Mouse (Mus musculus) cerebellum, postnatal 14 days (tissue): ENCODE measurements around the gene Naa30.
"Not testable (repeated sequence)": the region's sequence is repeated elsewhere in the genome, so short reads cannot be mapped to it uniquely, and the experiment has no call there.

Experiments used
- DNase-seq, 2 experiments: peaks; one replicate each; pipeline ENCODE4 v3.0.0; 2021; ENCODE audit warnings: mixed read lengths in 2 of 2

Gene Naa30

DNA sequence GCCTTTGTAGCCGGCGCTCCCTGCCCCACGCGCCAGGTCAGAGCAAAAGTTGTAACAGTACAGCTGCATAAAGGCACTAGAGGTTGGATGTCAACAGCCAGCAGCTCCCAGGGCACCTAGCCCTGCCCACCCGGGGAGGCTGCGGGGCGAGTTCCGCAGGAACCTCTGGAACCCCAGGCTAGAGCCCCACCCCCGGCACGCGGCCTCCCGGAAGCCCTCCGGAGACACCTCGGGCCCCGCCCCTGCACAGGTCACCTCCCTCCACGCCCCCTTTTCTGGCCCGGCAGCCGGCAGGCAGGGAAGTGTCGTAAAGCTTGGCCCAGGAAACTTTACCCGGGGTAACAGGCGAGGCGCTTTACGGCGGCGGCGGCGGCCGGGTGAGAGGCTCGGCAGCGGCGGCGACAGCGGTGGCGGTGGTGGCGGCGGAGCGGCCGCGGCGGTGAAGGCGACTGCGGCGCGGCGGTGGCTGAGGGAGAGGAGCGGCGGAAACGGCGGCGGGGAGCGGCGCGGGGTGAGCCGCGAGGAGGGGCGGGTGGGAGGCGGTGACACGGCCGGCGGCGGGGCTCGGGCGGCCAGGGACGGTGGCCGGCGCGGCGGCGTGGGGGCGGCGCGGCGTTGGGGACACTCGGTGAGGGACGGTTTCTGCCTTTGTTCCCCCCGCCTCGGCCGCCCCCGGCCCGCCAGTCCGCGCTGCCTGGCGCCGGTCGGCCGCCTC is at the start of gene Naa30:
Naa30 (plus strand) TSS at position 360 of the 715 bp plus-strand sequence.
- DNase-seq = peak; percentile 95 to 96

DNA sequence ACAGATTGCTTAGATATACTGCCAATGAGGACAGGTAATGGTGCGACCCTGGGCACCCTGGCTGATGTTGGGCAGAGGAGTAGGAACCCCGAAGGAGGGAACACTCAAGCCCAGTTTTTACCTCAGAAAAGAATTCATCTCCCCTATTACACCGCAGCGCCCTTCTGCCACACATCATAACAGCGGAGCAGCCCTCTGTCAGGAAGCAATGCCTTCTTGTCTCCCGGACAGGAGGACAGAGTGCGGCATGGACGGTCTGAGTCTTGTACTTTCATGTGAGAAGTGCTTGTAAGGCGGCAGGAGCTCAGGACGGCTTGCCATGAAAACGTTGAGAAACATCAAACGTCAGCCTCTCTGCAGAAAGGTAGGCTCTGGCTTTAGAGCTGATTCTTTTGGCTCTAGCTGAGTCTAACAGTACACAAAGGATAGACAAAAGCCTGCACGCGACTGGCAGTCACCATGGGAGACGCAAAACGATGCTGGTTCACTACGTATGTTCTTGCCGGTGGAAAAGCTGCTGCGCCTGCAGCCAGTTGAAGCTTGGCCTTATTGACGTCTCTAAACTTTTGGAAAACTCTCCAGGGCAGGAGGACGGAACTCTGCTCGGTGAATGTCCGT is 44.8 kb upstream of the Naa30 start:
- peak in 1 of 2 experiments; percentile 4 for DNase-seq

DNA sequence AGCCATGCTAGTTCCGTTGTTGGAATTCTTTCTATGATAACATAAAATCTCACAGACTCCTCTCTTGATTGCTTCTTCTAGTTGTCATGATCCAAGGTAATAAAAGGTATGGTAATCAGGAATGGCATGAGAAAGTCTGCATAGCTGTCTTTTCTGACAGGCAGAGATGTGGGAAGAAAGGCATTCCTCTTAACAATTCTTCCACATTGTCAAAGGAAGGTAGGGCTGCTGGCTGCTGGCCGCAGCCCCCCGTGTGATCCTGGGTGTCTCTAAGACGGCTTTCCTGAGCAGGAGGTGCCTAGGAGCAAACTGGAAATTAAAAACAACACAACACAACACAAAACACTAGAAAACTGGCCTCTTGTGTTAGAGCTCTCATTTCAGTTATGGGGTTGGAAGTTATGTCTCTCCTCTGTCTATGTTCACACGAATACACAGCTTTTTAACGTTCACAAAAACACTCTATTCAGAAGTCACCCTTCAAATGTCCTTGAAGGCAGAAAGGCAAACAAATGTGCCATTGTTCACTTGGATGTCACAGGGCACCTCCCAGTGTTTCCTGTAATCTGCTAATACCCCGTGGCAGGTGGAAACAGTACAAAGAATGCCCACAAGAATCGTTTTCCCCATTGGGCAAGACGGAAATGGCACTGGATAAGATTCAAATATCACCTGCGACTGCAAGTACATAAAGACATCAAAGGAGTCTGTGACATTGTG is 43.3 kb upstream of the Naa30 start:
- no peak for DNase-seq

DNA sequence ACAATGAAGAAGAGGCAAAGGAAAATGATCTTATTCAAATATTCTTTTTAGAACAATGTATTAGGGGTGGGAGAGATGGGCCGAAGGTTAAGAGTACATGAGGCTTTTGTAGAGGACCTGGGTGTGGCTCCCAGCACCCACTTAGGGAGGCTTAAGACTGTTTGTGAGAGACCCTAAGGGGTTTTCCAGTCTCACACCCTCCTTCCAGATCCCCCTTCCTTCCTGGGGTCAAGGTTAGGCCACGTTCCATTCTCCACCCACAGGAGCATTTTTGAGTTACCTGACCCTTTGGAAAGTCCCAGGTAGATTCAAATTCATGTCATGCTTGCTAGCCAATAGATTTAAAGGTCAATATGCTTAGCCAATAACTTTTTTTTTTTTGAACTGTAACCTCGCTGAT is 39.6 kb upstream of the Naa30 start:
- DNase-seq = no peak

DNA sequence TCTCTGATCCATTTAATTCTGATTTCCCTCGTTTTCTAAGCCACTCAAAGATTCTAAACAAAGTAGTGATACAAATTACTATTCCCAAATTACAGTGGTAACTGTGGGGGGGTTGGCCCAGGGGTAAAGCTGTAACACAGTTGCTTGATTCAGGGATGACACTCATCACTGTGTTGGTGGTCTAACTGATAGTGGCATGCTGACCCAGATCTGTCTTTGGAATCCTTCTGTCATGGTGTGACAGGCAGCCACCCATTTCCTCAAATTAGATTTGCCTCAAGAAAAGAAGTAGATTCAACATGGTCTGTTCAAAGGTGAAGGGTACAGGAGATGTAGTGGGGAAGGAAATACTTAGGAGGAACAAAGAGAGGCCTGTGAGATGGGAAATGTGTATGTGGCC is 33.9 kb upstream of the Naa30 start:
- no peak for DNase-seq

DNA sequence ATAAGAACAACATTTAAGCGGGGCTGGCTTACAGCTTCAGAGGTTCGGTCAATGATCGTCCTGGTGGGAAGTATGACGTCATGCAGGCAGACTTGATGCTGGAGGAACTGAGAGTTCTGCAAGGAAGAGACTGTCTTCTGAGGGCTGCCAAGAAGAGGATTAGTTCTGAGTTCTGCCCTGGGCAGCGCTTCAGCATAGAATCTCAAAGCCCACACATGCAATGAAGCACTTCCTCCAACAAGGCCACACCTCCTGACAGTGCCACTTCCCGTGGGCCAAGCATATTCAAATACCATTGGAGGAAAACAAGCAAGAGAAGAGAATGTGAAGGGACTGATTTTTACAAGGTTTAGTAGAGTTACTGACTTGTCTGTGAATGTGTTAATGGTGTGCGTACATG is 31.3 kb upstream of the Naa30 start:
- no peak for DNase-seq

DNA sequence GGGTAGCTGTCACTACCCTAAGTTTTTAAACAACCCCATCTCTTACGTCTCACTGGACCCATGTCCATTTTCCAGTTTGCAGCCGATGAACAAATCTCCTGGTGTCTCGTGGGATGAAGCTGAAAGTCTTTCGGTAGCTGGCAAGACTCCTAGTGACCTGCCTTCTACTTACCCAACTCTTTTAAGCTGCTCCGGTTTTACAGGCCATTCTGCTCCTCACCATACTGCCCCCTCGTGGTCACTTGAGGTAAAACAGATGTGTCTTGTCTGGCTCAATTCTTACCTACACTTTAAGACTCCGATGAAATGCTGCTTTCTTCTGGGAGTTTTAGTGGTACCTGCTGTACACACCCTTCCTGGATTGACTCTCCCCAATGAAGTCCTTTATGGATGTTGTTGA is 18.2 kb upstream of the Naa30 start:
- DNase-seq = peak; percentile 77 to 88

DNA sequence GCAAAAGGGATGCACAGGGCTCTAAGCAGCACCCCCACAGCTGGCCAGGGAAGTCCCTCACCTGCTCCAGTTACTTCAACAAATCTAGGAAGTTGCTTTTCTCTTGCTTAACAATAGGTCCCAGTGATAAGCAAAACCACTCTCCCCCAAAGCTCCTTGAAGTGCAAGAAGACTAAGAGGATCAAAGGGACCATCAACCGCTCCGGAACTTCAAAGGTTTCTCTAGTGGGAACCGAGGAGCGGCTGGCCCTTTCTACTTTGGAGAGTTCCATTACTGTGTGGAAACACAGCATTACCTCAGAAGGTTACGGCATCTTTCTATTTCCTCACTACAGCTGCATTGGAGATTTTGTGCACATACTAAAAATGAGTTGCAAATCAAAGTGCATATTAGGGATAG is 16.5 kb upstream of the Naa30 start:
- DNase-seq = no peak

DNA sequence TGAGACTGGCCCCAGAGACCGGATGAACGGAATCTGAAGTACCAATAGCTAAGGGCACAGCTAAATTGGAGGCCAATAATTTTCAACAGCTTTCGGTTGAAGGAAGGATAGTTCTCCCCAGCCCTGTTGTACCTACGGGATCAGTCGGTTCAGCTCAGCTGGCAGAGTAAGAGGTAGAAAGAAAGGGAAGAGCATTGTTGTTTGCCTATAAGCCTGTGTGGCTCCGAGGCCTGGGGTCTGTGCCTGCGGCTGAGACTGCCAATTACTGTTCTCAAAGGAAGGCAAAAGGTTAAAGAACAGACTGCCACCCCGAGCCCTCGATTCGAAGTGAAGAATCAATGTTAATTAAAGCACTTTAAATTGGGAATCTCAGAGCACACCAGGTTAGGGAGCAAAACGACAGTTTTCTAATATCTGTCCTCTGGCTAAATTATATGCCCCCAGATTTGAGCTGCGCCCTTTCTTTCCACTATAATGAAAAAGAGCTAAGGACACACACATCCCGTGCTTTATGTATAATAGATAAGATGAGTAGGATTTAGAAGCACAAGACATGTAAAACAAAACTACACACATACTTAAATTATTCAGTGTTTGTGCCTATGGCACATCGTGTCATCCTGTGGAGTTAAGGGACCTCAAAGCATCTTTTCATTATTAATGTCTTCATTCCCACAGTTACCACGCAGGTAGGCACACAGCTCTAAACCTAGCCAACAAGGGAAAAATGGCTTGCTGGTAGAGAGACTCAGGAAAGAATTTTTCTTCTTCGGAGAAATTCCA is 13.7 kb upstream of the Naa30 start:
- DNase-seq = no peak

DNA sequence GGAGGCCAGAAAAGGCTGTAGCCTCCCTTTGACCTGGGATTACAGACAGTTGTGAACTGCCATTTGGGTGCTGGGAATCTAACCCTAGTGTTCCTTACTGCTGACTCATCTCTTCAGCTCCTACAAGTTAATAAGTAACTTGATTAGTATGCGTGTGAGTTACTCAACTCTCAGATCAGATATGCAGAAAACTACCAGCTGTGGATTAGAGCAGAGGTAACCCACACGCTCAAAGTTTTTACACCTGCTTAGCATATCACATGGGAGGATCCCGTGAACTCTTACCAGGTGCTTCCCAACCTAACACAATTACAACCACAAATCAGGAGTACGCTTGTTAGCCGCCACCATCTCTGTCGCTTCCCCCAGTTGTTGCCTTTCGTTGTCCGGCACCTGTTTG is 740 bp upstream of the Naa30 start:
- DNase-seq = no peak

DNA sequence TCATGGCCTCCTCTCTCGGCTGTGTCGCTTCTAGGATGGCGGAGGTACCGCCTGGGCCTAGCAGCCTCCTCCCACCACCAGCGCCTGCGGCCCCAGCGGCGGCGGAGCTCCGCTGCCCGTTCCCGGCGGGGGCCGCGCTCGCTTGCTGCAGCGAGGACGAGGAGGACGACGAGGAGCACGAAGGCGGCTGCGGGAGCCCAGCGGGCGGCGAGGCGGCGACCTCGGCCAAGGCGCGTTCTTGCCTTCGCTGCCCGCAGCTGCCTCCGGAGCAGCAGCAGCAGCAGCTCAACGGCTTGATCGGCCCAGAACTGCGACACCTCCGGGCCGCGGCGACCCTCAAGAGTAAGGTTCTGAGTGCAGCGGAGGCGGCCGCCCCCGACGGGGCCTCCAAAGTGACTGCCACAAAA is 559 bp downstream of the Naa30 start:
- DNase-seq = peak; percentile 66 to 71

DNA sequence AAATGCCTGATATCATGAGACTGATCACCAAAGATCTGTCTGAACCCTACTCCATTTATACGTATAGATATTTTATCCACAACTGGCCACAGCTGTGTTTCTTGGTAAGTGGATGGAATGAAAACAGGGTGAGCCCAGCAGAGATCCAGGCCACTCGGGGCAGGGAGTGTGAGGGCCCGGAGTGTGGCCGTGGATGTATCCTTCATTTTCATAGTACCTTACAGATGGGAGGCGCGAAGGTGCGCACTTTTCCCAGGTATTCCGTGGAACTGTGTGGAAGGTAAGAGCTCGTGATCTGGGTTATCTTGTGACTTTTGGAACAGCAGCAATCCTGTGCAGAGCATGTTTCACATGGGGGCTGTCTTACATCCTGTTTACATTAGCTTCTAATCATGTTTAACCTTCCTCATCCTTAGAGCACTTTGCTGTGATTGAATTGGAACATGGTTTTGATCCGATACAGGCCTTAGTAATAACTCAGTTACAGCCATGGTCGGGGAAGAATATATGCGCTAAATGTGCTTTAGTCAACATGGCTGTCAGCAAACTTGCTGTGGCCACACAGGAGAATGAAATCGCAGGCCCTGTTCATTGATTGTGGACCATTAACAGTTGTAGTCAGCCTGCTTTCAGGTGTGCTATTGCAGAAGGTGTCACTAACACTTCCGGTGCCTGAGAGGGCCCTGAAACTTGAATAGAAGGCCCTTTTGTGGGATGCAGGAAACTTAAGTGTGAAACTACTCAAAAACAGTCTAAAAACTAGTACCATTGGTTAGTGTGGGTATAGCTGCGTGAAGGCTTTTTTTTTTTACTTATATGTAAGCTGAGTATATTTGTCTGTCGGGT is 1.5 kb downstream of the Naa30 start:
- DNase-seq = no peak

DNA sequence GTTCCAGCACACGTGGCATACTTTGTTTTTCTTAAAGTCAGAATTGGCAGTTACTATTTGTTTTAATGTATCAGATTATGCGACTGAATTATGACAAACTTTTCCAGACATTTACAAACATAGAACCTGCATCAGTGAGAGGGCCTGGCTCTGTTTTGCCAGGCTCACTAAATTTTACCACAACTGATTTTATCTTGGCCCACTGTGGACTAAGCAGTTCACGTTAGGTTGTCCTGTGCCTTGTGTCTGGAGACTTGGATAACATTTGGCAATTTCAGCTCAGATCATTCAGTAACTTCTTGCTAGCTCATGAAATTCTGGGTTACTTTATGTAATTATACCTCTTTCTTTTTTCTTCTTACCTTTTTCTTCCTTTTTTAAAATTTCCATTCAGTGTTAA is 7.7 kb downstream of the Naa30 start:
- DNase-seq = no peak

DNA sequence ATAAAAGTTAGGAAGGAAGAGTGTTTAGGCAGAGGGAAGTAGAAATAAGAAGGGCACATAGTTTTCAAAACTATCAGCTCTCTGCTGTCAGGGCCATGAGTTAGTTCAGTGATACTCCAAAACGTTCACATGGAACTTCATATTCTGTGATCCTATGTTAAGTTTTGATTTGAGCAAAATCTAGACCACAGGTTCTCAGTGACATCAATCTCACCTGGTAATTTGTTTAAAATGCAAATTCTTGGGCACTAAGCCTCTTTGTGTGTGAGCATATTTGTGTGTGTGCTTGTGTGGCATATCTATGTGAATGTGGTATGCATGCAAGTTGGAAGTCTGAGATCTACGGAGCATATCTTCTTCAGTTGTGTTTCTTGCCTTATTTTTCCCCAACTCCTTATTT is 14.2 kb downstream of the Naa30 start:
- no peak for DNase-seq

DNA sequence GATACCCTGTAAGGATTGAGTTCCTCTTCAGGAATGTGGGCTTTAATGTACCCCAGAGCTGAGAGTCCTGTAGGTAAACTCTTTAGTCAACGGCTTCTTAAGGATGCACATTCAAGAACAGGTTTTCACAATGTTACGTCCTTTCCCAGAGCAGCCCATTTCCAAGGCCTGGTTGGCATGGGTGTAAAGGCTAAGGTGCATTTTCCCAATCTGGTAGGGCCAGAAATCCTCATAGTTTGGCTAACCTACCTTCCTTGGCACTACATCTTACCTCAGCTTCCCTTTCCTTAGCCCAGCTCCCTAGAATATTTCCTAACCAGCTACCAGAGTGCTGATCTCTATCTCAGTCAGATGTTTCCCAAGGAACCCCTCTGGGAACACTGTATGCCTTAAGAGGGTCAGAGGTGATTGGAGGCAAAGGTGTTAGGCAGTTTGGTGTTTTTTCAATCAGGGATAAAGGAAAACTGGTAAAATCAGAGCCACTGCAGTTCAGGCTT is 25.1 kb downstream of the Naa30 start:
- DNase-seq = no peak

DNA sequence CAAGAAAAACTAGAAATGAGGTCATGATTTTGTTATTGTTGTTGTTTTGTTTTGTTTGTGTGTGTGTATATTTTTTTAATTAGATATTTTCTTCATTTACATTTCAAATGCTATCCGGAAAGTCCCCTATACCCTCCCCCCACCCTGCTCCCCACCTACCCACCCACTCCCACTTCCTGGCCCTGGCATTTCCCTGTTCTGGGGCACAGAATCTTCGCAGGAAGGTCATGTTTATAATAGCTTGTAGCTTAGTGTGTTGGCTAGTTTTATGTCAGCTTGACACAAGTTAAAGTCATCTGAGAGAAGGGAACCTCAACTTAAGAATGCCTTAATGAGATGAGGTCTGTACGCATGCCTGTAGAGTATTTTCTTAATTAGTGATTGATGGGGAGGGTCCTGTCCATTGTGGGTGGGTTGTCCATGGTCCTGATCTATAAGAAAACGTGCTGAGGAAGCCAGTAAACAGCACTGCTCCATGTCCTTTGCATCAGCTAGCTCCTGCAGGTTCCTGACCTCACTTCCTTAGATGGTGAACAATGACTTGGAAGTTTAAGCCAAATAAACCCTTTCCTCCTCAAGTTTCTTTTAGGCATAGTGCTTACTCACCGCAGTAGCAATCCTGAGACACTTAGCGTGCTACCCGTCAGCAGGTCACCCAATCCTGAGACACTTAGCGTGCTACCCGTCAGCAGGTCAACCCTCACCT is 29.2 kb downstream of the Naa30 start:
- DNase-seq = no peak

DNA sequence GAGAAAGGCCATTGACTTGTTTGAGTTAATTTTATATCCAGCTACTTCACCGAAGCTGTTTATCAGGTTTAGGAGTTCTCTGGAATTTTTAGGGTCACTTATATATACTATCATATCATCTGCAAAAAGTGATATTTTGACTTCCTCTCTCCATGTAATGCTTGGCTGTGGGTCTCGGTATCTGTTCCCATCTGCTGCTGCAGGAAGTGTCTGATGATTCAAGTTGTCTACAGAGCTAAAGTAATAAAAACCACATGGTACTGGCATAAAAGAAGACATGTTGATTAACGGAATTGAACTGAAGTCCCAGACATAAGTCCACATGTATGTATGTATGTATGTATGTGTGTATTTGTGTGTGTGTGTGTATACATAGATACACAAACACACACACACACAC is 38.2 kb downstream of the Naa30 start:
- DNase-seq = not testable (repeated sequence)

DNA sequence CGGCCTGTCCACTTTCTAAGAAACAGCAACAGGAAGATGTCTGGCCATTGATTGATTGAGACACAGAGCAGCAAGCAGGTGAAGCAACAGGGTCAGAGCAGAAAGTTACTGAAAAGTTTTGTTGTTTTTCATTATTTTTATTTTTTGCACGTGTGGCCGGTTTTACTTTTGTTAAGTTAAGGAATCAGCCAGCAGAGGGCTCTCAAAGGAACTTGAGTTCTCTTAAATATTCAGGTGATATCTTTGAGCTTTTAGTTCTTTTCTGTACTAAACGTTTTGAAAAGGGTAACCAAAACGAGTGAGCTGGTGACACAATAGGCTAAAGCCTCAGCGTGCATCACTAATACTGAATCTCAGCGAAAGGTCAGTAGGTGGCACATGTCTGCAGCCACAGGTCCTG is 46.7 kb downstream of the Naa30 start:
- DNase-seq = no peak

DNA sequence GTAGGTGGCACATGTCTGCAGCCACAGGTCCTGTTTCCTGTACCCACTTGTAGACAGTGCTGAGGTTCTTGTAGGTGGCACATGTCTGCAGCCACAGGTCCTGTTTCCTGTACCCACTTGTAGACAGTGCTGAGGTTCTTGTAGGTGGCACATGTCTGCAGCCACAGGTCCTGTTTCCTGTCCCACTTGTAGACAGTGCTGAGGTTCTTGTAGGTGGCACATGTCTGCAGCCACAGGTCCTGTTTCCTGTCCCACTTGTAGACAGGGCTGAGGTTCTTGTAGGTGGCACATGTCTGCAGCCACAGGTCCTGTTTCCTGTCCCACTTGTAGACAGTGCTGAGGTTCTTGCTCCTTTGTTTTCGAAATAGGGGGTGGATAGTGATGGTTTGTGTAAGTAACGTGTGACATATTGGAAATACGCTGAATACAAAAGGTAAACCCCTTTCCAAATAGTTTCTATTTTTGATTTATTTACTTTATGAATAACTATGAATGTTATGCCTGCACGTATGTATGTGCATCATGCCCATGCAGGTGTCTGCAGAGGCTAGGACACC is 47.5 kb downstream of the Naa30 start:
- not testable (repeated sequence) for DNase-seq

DNA sequence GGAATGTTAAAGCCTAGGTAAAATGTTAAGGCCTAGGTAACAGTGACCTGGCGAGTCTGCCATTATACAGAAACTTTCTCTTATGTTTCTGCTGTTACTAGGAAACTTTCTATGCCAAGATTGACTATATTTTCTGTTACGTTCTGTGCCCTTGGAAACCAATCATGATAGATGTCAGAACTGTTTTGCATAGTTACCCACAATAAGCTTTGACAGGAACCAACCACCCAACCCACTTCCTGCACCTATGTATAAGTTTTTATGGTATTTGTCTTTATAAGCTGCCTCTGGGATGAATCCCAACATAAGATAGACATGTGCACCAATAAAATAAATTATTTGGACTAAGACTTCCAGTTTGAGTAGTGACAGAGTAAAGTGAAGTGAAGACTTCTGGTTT is 49.7 kb downstream of the Naa30 start:
- DNase-seq = no peak

DNA sequence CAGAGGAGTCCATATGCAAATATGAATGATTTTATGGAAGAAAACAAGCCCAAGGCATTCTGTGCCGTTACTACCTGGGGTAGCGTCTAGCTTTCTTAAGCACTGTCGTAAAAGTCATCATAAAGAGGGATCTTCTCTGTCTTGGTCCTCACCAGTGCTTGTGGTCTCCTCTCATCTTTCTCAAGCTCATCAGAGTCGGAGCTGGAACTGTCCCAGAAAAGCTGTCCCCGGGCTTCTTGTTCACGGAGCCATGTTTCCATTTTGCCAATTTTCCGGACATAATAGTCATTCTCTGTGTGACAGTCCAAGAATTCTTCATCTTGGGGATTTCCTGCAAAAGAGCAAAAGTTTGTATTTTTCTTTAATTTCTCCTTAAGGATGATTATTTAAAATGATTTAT is 54.4 kb downstream of the Naa30 start:
- DNase-seq = peak; percentile 27 to 30
